8 mouse cellular contexts compared by ENCODE assay signal in the genomic region with DNA sequence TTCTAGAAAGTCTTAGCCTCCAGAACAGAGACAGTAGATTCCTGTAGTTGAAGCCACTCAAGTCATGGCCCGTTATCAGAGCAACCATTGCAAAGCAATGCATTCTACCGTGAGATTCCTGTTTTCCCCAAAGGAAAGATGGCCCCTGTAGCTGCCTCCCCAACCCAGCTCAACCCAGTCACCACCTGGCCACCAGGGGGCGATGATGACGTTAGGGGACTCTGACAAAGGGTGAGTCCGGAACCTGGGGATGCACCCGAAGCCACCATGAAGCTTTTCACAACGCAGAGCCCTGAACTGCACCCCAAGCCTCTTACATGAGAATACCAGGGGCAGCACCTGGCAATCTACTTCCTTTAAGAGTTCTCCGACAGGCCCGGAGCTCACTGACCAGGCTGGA.
DNase-seq lines count a peak whose midpoint lies in the region; ATAC-seq lines count a peak whose summit lies in the region.

No protein-coding gene starts in this region.

- H3K9ac ChIP-seq in midbrain, embryonic 11.5 days (ENCODE audit: low read length): no peak overlapping the region

- H3K4me3 ChIP-seq in midbrain, embryonic 11.5 days (ENCODE audit: low read depth, low read length): no peak overlapping the region

- no peaks in the 10 kb centered on the region for H3K4me1 ChIP-seq in midbrain, embryonic 11.5 days (ENCODE audit: control insufficient read depth, insufficient read depth, low read length)

- WGBS in midbrain, embryonic 11.5 days: 67% methylated on average over 9 of the region's 9 CpGs

- no peaks in the 10 kb centered on the region for H3K27me3 ChIP-seq in midbrain, embryonic 11.5 days (ENCODE audit: control insufficient read depth, insufficient read depth, low read length)

- DNase-seq in embryo, embryonic 10.5 days (ENCODE audit: low spot score): peak; percentile 37
- no peak for DNase-seq in embryo, embryonic 9.5 days (ENCODE audit: extremely low spot score)
- peak; percentile 48 for DNase-seq in urinary bladder, postnatal 14 days (ENCODE audit: low spot score)
- DNase-seq in urinary bladder, adult 2 months (ENCODE audit: low spot score): no peak
- peak; percentile 25 for DNase-seq in yolk sac, embryonic 10.5 days (ENCODE audit: low spot score)
- DNase-seq in midbrain, embryonic 11.5 days (ENCODE audit: low spot score, missing footprints): no peak

- H3K36me3 ChIP-seq in midbrain, embryonic 11.5 days (ENCODE audit: control insufficient read depth, insufficient read depth, low read length): no peaks in the 10 kb centered on the region

- no peak overlapping the region for H3K27ac ChIP-seq in midbrain, embryonic 11.5 days (ENCODE audit: low read depth, low read length)

- no peaks in the 10 kb centered on the region for H3K9me3 ChIP-seq in midbrain, embryonic 11.5 days (ENCODE audit: control insufficient read depth, low read length)

- ATAC-seq in granulocyte monocyte progenitor cell, adult 5-6 weeks (replicated peaks; ENCODE audit: poor library complexity, severe bottlenecking): peak; percentile 90
- ATAC-seq in megakaryocyte, adult 5-6 weeks (ENCODE audit: poor library complexity, severe bottlenecking): peak; percentile 98
- no peak for ATAC-seq in midbrain, embryonic 11.5 days (ENCODE audit: low FRiP score)

- no peak overlapping the region for H3K4me2 ChIP-seq in midbrain, embryonic 11.5 days

Comparison
In these comparisons a context has a peak if more than half of its experiments do, and no peak if none do; other contexts are left out.
1. DNase-seq: peak in embryo, embryonic 10.5 days (single experiment), urinary bladder, postnatal 14 days (single experiment) and yolk sac, embryonic 10.5 days (single experiment); none in embryo, embryonic 9.5 days (single experiment), urinary bladder, adult 2 months (single experiment) and midbrain, embryonic 11.5 days (single experiment).